Mouse (Mus musculus) liver, embryonic 11.5 days (tissue): ENCODE data around the gene Angptl4. TPM values are rescaled to one million over a fixed set of nuclear protein-coding genes. Genes with fewer than 3 reads are reported as not detected.

Source experiments
- ATAC-seq: fragments of 200-750 bp; cut with Nextera tagmentation; replicated peaks from 2 replicates; pipeline ENCODE4 v1.8.0; 2017; ENCODE audit warnings: moderate number of reproducible peaks, mild to moderate bottlenecking, moderate TSS enrichment, moderate library complexity; ENCODE audit not compliant: low FRiP score
- DNase-seq: peaks from one replicate; pipeline ENCODE4 v3.0.0-alpha.2; 2017; ENCODE audit warnings: low spot score
- H3K27ac ChIP-seq: fragments of 300-500 bp; sonication (generic); 2 replicates; pipeline ENCODE4 v1.5.1; 2014; ENCODE audit warnings: mild to moderate bottlenecking, low read depth, low read length, control low read depth
- H3K27me3 ChIP-seq: fragments of 300-500 bp; sonication (generic); replicated peaks from 2 replicates; pipeline ENCODE4 v1.6.1; 2014; ENCODE audit warnings: low read length, mixed read lengths; ENCODE audit not compliant: control insufficient read depth, insufficient read depth
- H3K36me3 ChIP-seq: fragments of 300-500 bp; sonication (generic); 2 replicates; pipeline ENCODE4 v1.6.1; 2014; ENCODE audit warnings: mild to moderate bottlenecking, low read length, moderate library complexity, mixed read lengths; ENCODE audit not compliant: control insufficient read depth, insufficient read depth
- H3K4me1 ChIP-seq: fragments of 300-500 bp; sonication (generic); replicated peaks from 2 replicates; pipeline ENCODE4 v1.6.1; 2014; ENCODE audit warnings: low read length, mixed read lengths; ENCODE audit not compliant: control insufficient read depth, insufficient read depth
- H3K4me2 ChIP-seq: fragments of 300-500 bp; sonication (generic); 2 replicates; pipeline ENCODE4 v1.6.1; 2014; ENCODE audit warnings: mild to moderate bottlenecking, control low read depth, moderate library complexity
- H3K4me3 ChIP-seq: fragments of 300-500 bp; sonication (generic); 2 replicates; pipeline ENCODE4 v1.5.1; 2014; ENCODE audit warnings: low read depth, low read length, control low read depth
- H3K9ac ChIP-seq: fragments of 300-500 bp; sonication (generic); 2 replicates; pipeline ENCODE4 v1.6.1; 2014; ENCODE audit warnings: low read depth, low read length, control low read depth
- H3K9me3 ChIP-seq: fragments of 300-500 bp; sonication (generic); 2 replicates; pipeline ENCODE4 v1.6.1; 2016; ENCODE audit warnings: low read length, inconsistent platforms, mixed read lengths; ENCODE audit not compliant: control insufficient read depth
- WGBS: fragments of 180-500 bp; shearing (Covaris S2); extraction: QIAGEN DNeasy Blood & Tissue Kit; methylation state at CpG from one replicate; pipeline ENCODE4 v1.1.7; 2014; 5-methylcytosine and 5-hydroxymethylcytosine counted together
- polyA plus RNA-seq: library from polyadenylated mRNA; unstranded; fragments of >200 nt; fragmentation: Nextera tagmentation; extraction: Ambion mirVana; gene quantifications from 2 replicates; pipeline ENCODE4 v1.2.1, GENCODE M21; 2014

Angptl4 gene
- polyA plus RNA-seq, 1 experiment from 2014 or later, result 28.1 TPM

DNA sequence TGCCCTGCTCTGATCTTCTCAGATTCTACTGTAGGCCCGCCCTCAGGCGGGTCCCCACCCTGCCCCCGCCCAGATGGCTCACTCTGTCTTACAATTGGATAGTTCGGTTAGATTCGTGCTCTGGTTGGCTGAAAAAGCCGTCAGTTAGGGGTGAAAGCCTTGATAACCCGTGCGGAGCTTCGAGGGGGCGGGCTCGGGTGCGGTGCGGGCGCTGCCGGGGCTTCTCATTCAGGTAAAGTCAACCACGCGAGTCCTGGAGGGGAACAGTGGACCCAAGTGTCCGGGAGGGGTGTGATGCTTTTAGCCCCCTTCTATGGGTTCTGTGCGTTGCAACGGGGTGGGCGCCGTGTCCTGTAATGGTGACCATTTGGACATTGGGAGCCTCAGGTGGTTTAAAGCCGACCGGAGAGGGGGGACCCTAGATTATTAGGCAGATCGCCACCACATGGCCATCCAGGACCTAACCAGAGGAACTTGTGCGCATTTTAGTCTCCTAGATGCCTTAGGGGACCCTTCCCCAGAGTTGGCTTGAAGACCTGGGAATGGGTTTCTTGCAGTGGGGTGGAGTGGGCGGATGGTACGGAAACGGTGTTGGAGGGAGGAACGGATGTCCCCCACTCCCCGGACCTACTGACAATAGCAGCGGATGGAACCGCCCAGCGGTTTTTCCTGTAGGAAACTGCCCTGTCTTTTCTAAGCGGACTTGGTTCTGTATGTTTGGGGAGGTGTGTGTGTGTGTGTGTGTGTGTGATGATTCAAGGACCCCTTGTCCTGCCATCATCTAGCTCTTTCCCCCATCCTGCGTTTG, 28.9 kb upstream of the Angptl4 start, which contains the start of gene Kank3:
TSS of gene Kank3 (plus strand) at position 186 of the 808 bp plus-strand sequence.
- Histone ChIP-seq H3K27ac (no peak within 1 kb of the TSS), H3K9me3 (no peaks in the 10 kb centered on the region), H3K36me3 (no peaks in the 10 kb centered on the region), H3K9ac (peak within 1 kb of the TSS; percentile 60), H3K27me3 (no peaks in the 10 kb centered on the region), H3K4me3 (peak within 1 kb of the TSS; percentile 69), H3K4me1 (peaks cover 10% of the 10 kb centered on the region; the same call in 1 of the 2 replicates), H3K4me2 (peak within 1 kb of the TSS; percentile 99)
- under 1% methylated on average over 36 of the region's 36 CpGs for WGBS
- ATAC-seq, result peak; percentile 96
- peak; percentile 92 for DNase-seq

DNA sequence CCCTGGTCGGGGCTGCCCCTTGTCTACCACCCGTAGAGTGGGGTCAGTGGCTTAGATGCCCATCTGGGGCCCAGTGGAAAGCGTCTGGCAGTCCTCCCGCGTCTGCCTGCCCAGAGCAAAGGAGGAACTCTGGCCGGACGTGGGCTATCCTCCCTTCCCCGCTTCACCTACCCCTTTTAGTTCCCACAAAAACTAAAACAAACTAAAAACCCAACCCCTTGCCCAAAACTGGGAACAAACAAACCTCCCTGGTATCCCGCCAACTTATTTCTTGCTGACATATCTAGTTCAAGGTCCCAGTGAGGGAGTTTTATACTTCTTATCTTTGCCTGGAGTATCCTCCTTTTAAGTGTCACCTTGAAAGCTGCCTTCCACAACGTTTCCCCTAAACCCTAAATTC, 26.6 kb upstream of the Angptl4 start:
- H3K27me3 ChIP-seq, result no peaks in the 10 kb centered on the region
- ATAC-seq, result no peak

DNA sequence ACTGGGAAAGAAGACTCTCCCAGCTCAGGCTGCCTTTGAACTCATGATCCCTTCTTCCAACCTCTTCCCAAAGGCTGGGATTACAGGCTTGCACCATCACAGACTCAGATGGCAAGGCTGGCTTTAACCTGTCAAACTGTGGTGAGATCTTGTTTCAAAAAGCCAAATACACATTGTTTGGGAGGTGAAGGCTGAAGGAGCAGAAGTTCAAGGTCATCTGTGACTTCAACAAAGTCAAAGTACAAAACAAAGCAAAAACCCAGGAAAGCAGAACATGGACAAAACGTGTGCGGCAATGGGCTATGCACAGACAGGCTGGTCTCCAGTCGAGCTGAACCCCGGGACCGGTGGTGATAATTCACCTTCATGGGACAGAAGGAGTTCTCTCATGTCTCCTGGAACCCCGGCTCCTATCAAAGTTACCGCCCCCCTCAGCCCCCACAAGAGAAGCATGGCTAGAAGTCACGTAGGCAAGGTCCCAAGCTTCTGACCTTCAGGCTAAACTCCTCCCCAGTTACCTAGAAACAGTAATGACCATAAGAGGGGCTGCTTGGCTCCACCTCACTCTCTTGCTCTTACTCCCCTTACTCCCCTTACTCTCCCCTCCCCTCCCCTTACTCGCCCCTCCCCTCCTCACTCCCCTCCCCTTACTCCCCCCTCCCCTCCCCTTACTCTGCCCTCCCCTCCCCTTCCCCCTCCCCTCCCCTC, 25.7 kb upstream of the Angptl4 start:
- Histone ChIP-seq H3K27ac (no peak overlapping the region), H3K4me1 (peaks cover 10% of the 10 kb centered on the region; the same call in 1 of the 2 replicates), H3K27me3 (no peaks in the 10 kb centered on the region)

More for the DNA sequence above, 26.6 kb upstream of the Angptl4 start:
- no peak overlapping the region for H3K9ac ChIP-seq
- peak overlapping the region; percentile 27 for H3K4me2 ChIP-seq
- H3K4me1 ChIP-seq, result peaks cover 10% of the 10 kb centered on the region; the same call in 1 of the 2 replicates
- DNase-seq, result no peak
- no peaks in the 10 kb centered on the region for H3K36me3 ChIP-seq
- H3K4me3 ChIP-seq, result no peak overlapping the region
- 28% methylated on average over 10 of the region's 10 CpGs for whole genome bisulfite sequencing
- H3K9me3 ChIP-seq, result no peaks in the 10 kb centered on the region
- no peak overlapping the region for H3K27ac ChIP-seq

DNA sequence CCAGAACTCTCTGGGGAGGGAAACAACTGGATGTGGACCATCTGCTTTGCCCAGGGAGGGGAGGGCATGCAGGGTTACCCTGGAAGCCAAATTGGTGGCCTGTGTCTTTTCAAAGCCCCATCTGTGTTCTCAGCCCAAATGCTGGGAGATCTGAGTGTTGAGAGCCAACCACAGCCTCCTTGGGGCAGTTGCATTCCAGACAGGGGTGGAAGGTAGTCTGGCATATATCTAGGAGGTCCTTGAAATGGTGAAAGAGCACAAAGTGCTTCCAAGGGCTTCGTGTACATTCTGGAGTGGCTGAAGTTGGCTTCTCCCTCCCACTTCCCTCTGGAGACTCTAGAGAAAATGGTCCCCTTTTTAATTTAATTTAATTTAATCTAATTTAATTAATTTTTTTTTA, 23.1 kb upstream of the Angptl4 start:
- H3K27me3 ChIP-seq, result no peaks in the 10 kb centered on the region
- H3K4me3 ChIP-seq, result no peak overlapping the region
- peaks cover 3% of the 10 kb centered on the region; the same call in 1 of the 2 replicates for H3K4me1 ChIP-seq
- 44% methylated on average over 1 of the region's 1 CpGs for whole genome bisulfite sequencing
- H3K9ac ChIP-seq, result 0 out of 2 replicates have a peak overlapping the region, but pooled peaks have one; percentile 3
- H3K9me3 ChIP-seq, result no peaks in the 10 kb centered on the region
- no peak overlapping the region for H3K27ac ChIP-seq
- ATAC-seq (no peak), DNase-seq (no peak)
- no peak overlapping the region for H3K4me2 ChIP-seq
- no peaks in the 10 kb centered on the region for H3K36me3 ChIP-seq

More for the DNA sequence above, 25.7 kb upstream of the Angptl4 start:
- no peak for DNase-seq
- no peaks in the 10 kb centered on the region for H3K36me3 ChIP-seq
- no peak overlapping the region for H3K4me3 ChIP-seq
- H3K9ac ChIP-seq, result no peak overlapping the region
- 39% methylated on average over 9 of the region's 9 CpGs for WGBS
- no peak for ATAC-seq
- no peak overlapping the region for H3K4me2 ChIP-seq
- no peaks in the 10 kb centered on the region for H3K9me3 ChIP-seq

DNA sequence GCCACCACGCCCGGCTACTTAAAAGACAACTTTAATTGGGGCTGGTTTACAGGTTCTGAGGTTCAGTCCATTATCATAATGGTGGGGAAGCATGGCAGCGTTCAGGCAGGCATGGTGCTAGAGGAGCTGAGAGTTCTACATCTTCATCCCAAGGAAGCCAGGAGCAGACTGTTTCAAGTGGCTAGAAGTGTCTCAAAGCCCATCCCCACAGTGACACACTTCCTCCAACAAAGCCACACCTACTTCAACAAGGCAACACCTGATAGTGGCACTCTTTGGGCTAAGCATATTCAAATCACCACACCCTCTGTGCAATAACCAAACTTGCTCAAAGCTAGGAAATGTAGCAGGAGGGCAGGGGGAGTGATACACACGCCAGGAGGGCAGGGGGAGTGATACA, 22.6 kb upstream of the Angptl4 start:
- Histone ChIP-seq H3K4me1 (peaks cover 3% of the 10 kb centered on the region; the same call in 1 of the 2 replicates), H3K9ac (0 out of 2 replicates have a peak overlapping the region, but pooled peaks have one; percentile 3), H3K4me3 (no peak overlapping the region), H3K27me3 (no peaks in the 10 kb centered on the region), H3K4me2 (no peak overlapping the region), H3K27ac (no peak overlapping the region), H3K9me3 (no peaks in the 10 kb centered on the region), H3K36me3 (no peaks in the 10 kb centered on the region)
- DNase-seq (no peak), ATAC-seq (peak; percentile 52; the same call in 1 of the 2 replicates)
- WGBS, result 56% methylated on average over 4 of the region's 4 CpGs

DNA sequence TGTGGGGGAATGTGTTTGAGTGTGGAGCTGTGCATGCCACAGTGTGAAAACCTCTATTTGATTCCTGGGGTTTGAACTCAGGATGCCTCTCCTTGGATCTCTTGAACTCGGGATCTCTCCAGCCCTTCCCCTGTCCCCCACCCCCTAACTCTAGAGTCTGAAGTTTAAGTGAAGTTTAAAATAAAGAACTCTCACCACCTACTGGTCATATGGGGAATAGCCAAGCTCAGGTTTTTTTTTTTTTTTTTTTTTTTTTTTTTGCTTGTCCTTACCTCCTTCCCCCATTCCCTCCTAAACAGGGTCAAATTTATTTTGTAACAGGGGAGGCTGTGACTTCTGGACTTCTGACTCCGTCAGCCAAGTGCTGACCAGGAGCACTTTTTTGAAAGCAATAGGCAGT, 20.6 kb upstream of the Angptl4 start:
- WGBS, result 2% methylated on average over 2 of the region's 2 CpGs
- Histone ChIP-seq H3K4me3 (no peak overlapping the region), H3K27ac (no peak overlapping the region), H3K9me3 (no peaks in the 10 kb centered on the region), H3K4me1 (no peaks in the 10 kb centered on the region), H3K27me3 (no peaks in the 10 kb centered on the region), H3K36me3 (no peaks in the 10 kb centered on the region), H3K4me2 (no peak overlapping the region), H3K9ac (no peak overlapping the region)
- ATAC-seq, result no peak
- no peak for DNase-seq

DNA sequence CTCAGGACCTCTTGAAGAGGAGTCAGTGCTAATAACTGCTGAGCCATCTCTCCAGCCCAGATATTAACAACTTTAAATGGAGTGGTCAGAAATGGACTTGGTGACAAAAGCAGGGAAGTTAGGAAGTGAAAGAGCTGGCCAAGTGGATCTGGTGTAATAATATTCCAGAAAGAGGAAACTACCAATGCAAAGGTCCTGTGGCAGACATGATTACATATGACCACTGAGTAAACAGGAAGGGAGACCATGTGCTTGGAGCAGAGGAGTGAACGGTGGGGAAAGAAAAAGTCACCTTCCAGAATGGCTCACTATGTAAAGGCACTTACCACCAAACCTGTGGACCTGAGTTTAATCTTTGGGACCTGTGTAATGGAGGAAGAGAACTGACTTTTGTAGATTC, 17.6 kb upstream of the Angptl4 start:
- Histone ChIP-seq H3K27ac (no peak overlapping the region), H3K4me3 (no peak overlapping the region), H3K4me1 (no peaks in the 10 kb centered on the region), H3K4me2 (no peak overlapping the region), H3K9me3 (no peaks in the 10 kb centered on the region), H3K9ac (no peak overlapping the region), H3K36me3 (no peaks in the 10 kb centered on the region), H3K27me3 (no peaks in the 10 kb centered on the region)
- ATAC-seq, result no peak
- WGBS, result 35% methylated on average over 1 of the region's 1 CpGs
- no peak for DNase-seq

DNA sequence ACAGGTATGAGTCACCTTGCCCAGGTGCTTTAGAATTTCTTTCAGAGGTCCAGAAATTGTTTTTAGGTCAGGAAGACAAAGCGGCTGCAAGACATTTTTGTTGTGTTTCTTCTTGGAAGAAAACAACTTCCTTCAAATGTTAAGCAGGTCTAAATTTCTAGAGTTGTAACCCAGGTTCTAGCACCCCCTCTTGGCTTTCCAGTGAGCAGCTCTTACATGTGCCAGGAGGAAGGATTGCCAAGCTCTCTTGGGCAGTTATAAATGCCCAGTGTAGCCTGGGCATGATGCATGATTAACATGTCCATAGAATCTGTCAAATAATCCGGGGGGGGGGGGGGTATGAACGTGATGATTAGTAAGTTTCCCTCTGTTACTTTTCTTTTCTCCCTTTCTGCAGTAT, 16.7 kb upstream of the Angptl4 start:
- H3K27ac ChIP-seq, result no peak overlapping the region
- no peaks in the 10 kb centered on the region for H3K9me3 ChIP-seq
- 53% methylated on average over 3 of the region's 3 CpGs for WGBS
- ATAC-seq (no peak), DNase-seq (no peak)
- H3K4me2 ChIP-seq, result no peak overlapping the region
- no peak overlapping the region for H3K9ac ChIP-seq
- H3K4me3 ChIP-seq, result no peak overlapping the region
- no peaks in the 10 kb centered on the region for H3K36me3 ChIP-seq
- H3K4me1 ChIP-seq, result no peaks in the 10 kb centered on the region
- no peaks in the 10 kb centered on the region for H3K27me3 ChIP-seq
